Mouse (Mus musculus) gastrocnemius, adult 18-20 months (tissue): ENCODE measurements around the gene Dnajc19. TPM values are rescaled to one million over a fixed set of nuclear protein-coding genes. Genes with fewer than 3 reads are reported as not detected.

ENCODE experiments used
- DNase-seq: peaks from one replicate; pipeline ENCODE4 v3.0.0; 2021; ENCODE audit warnings: low spot score
- total RNA-seq, 2 experiments: library from RNA; stranded (reverse); gene quantifications; 2 replicates each; pipeline ENCODE4 v1.2.3; 2021

The Dnajc19 gene
- total RNA-seq, 2 experiments from 2014 or later, result 141 to 146 TPM

GRCm38 (mm10) chr3:34033720-34034364, 47.3 kb downstream of the Dnajc19 start:
- DNase-seq, result no peak

- no peak for DNase-seq
These were observed 50.5 kb downstream of the Dnajc19 start for GRCm38 (mm10) chr3:34030601-34031000.

- DNase-seq, result no peak
These were observed 52.2 kb downstream of the Dnajc19 start for GRCm38 (mm10) chr3:34028935-34029334.

- no peak for DNase-seq
These were observed 59.8 kb downstream of the Dnajc19 start for GRCm38 (mm10) chr3:34021259-34021828.

- DNase-seq, result no peak
These were observed 60.5 kb downstream of the Dnajc19 start for GRCm38 (mm10) chr3:34020382-34021258.

GRCm38 (mm10) chr3:34019540-34020381, 61.4 kb downstream of the Dnajc19 start, which contains the start of gene Fxr1:
Gene Fxr1 (plus strand): TSS chr3:34019943.
- peak; percentile 86 for DNase-seq

- no peak for DNase-seq
These were observed 72.9 kb downstream of the Dnajc19 start for GRCm38 (mm10) chr3:34008191-34008590.

GRCm38 (mm10) chr3:34007611-34008010, 73.5 kb downstream of the Dnajc19 start:
- DNase-seq, result no peak

GRCm38 (mm10) chr3:34006824-34007223, 74.3 kb downstream of the Dnajc19 start:
- no peak for DNase-seq

- DNase-seq, result no peak
These were observed 74.8 kb downstream of the Dnajc19 start for GRCm38 (mm10) chr3:34006301-34006700.

Other genes starting within 250 kb of the Dnajc19 start
- under 1 TPM; 0.11 to 0.24 TPM for gene Ccdc39, start 237.0 kb downstream of the Dnajc19 start, total RNA-seq
- 100 to 1,000 TPM; 398 to 412 TPM for gene Fxr1, start 61.4 kb downstream of the Dnajc19 start, total RNA-seq